Mouse (Mus musculus): ENCODE measurements around the gene Alg1. TPM values are rescaled to one million over a fixed set of nuclear protein-coding genes. Genes with fewer than 3 reads are reported as not detected.

Alg1 gene
- 27.8 and 28.2 TPM in 2 replicates for polyA plus RNA-seq (2016; fragmentation: Nextera tagmentation; extraction: Ambion mirVana)

DNA sequence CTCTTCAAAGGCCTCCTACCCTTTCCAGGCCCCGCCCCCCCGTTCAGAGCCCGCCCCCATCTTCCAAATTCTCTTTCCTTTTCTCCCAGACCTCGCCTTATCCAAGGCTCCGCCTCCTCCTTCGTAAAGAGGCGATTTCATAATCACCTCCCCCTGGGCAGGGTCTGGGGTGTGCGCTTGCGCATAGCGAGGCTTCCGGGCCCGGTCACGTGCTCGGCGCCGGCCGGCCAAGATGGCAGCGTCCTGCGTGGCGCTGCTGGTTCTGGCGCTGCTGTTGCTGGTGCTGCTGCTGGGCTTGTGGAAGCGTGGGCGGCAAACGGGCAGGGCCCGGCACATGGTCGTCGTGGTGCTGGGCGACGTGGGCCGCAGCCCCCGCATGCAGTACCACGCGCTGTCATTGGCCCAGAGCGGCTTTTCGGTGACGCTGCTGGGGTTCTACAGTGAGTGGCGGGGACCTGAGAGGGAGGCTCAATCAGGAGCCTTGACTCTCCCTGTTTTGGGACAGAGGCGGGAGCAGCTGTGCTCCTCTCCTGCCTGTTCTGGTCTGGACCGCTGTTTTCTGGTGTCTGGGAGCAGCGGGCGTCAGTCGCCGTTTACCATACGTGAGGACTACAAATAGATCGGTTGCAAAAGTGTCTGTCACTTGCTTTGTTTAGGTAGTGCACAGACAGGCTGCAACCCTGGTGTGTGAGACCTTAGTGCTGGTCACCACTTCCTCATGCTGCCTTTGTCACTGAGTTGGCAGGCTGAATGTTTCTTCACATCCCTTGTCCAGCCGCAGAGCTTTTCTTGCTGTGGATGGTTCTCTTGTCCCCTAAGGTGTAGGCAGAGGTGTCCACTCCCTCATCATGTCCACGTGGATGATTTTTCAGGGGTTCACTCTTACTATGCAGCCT is at the start of gene Alg1:
Gene Alg1, plus strand, starts transcription at position 204 of the 896 bp plus-strand sequence.
- 0 out of 2 replicates have a peak, but pooled peaks cover 10% of the 10 kb centered on the region for H3K36me3 ChIP-seq
- peak within 1 kb of the TSS; percentile 84 for H3K4me2 ChIP-seq
- peak within 1 kb of the TSS; percentile 72 for H3K9ac ChIP-seq (replicated peaks)
- H3K4me1 ChIP-seq (replicated peaks): peaks cover 10% of the 10 kb centered on the region
- H3K9me3 ChIP-seq: no peaks in the 10 kb centered on the region
- ATAC-seq (ENCODE audit: insufficient number of reproducible peaks, insufficient read depth, low FRiP score, low TSS enrichment, low read depth): peak; percentile 92
- H3K27me3 ChIP-seq: no peaks in the 10 kb centered on the region
- peak within 1 kb of the TSS; percentile 88 for H3K4me3 ChIP-seq (replicated peaks)
- WGBS: 2% methylated on average over 47 of the region's 47 CpGs
- H3K27ac ChIP-seq: 0 out of 2 replicates have a peak within 1 kb of the TSS, but pooled peaks have one; percentile 7

- WGBS: 58% methylated on average over 8 of the region's 8 CpGs
- no peak overlapping the region for H3K4me3 ChIP-seq (replicated peaks)
- H3K27me3 ChIP-seq: no peaks in the 10 kb centered on the region
- ATAC-seq (ENCODE audit: insufficient number of reproducible peaks, insufficient read depth, low FRiP score, low TSS enrichment, low read depth): no peak
- H3K27ac ChIP-seq: no peak overlapping the region
- H3K9ac ChIP-seq (replicated peaks): no peak overlapping the region
- no peaks in the 10 kb centered on the region for H3K36me3 ChIP-seq
- no peaks in the 10 kb centered on the region for H3K4me1 ChIP-seq (replicated peaks)
- H3K9me3 ChIP-seq: no peaks in the 10 kb centered on the region
- no peak overlapping the region for H3K4me2 ChIP-seq
Observed at GRCm38 (mm10) chr16:5184101-5184500, 49.3 kb upstream of the Alg1 start.

GRCm38 (mm10) chr16:5184956-5185355 is 48.5 kb upstream of the Alg1 start:
- WGBS: 87% methylated on average over 5 of the region's 5 CpGs
- ATAC-seq (ENCODE audit: insufficient number of reproducible peaks, insufficient read depth, low FRiP score, low TSS enrichment, low read depth): no peak
- Histone ChIP-seq H3K9me3 (no peaks in the 10 kb centered on the region), H3K9ac (replicated peaks) (no peak overlapping the region), H3K27ac (no peak overlapping the region), H3K27me3 (no peaks in the 10 kb centered on the region), H3K4me1 (replicated peaks) (no peaks in the 10 kb centered on the region), H3K4me3 (replicated peaks) (no peak overlapping the region), H3K36me3 (no peaks in the 10 kb centered on the region), H3K4me2 (no peak overlapping the region)

- Histone ChIP-seq H3K4me1 (replicated peaks) (no peaks in the 10 kb centered on the region), H3K4me3 (replicated peaks) (no peak overlapping the region), H3K27ac (no peak overlapping the region), H3K9ac (replicated peaks) (no peak overlapping the region), H3K36me3 (no peaks in the 10 kb centered on the region), H3K4me2 (no peak overlapping the region), H3K27me3 (no peaks in the 10 kb centered on the region), H3K9me3 (no peaks in the 10 kb centered on the region)
- 75% methylated on average over 7 of the region's 7 CpGs for WGBS
- no peak for ATAC-seq (ENCODE audit: insufficient number of reproducible peaks, insufficient read depth, low FRiP score, low TSS enrichment, low read depth)
Observed at GRCm38 (mm10) chr16:5185691-5186090, 47.7 kb upstream of the Alg1 start.

- Histone ChIP-seq H3K4me3 (replicated peaks) (no peak overlapping the region), H3K36me3 (no peaks in the 10 kb centered on the region), H3K4me1 (replicated peaks) (no peaks in the 10 kb centered on the region), H3K4me2 (no peak overlapping the region), H3K27me3 (no peaks in the 10 kb centered on the region), H3K9ac (replicated peaks) (no peak overlapping the region), H3K9me3 (no peaks in the 10 kb centered on the region), H3K27ac (no peak overlapping the region)
- WGBS: 82% methylated on average over 7 of the region's 7 CpGs
- ATAC-seq (ENCODE audit: insufficient number of reproducible peaks, insufficient read depth, low FRiP score, low TSS enrichment, low read depth): no peak
Observed at GRCm38 (mm10) chr16:5186234-5186633, 47.2 kb upstream of the Alg1 start.

DNA sequence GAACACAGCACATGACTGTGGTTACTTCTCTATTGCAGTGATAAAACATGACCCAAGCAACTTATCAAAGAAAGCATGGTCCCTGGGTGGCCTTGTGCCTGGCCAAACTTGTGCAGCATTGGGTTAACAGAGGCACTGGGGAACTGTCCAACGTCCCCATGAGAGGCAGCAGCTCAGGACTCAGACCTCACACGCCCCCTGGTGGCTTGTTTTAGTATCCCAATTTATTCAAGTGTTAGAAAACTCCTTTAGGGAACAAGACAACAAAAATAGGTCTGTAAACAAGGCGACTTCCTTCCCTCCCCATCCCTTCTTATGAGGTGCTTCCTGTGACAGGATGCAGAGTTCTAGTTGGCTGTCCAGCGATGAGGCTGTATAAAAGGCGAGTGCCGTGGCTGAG is 38.3 kb upstream of the Alg1 start:
- ATAC-seq (ENCODE audit: insufficient number of reproducible peaks, insufficient read depth, low FRiP score, low TSS enrichment, low read depth): no peak
- Histone ChIP-seq H3K27ac (no peak overlapping the region), H3K4me3 (replicated peaks) (no peak overlapping the region), H3K9ac (replicated peaks) (no peak overlapping the region), H3K36me3 (peaks cover 23% of the 10 kb centered on the region; the same call in 1 of the 2 replicates), H3K27me3 (no peaks in the 10 kb centered on the region), H3K4me2 (no peak overlapping the region), H3K9me3 (no peaks in the 10 kb centered on the region), H3K4me1 (replicated peaks) (no peaks in the 10 kb centered on the region)
- 30% methylated on average over 6 of the region's 6 CpGs for WGBS

- 0 out of 2 replicates have a peak, but pooled peaks cover 5% of the 10 kb centered on the region for H3K4me1 ChIP-seq (replicated peaks)
- peaks cover 8% of the 10 kb centered on the region for H3K27me3 ChIP-seq
- no peak overlapping the region for H3K9ac ChIP-seq (replicated peaks)
- peak overlapping the region; percentile 80 for H3K4me3 ChIP-seq (replicated peaks)
- H3K27ac ChIP-seq: no peak overlapping the region
- H3K4me2 ChIP-seq: peak overlapping the region; percentile 97
- H3K36me3 ChIP-seq: peaks cover 18% of the 10 kb centered on the region; the same call in 1 of the 2 replicates
- 10% methylated on average over 4 of the region's 4 CpGs for WGBS
- no peaks in the 10 kb centered on the region for H3K9me3 ChIP-seq
- ATAC-seq (ENCODE audit: insufficient number of reproducible peaks, insufficient read depth, low FRiP score, low TSS enrichment, low read depth): no peak
Observed at GRCm38 (mm10) chr16:5202681-5203080, 30.7 kb upstream of the Alg1 start.

DNA sequence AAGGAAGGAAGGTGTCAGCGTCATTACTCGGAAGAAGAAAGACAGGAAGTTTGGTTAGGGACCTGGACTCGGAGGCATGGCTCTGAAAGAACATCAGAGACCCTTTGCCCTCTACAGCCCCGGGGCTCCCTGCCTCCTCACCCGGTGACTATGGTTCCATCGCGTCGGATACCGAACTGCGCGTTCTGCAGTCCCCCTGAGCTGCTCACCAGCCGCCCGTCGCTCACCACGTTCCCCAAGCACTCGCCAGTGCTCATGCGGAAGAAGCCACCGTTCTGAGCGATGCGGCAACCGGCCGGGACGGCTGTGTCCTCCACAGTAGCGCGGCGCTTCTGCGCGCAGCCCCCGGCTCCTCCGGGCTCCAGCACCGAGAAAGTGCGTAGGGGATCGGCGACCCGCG is 30.2 kb upstream of the Alg1 start:
- H3K27ac ChIP-seq: no peak overlapping the region
- ATAC-seq (ENCODE audit: insufficient number of reproducible peaks, insufficient read depth, low FRiP score, low TSS enrichment, low read depth): 0 out of 2 replicates have a peak, but pooled peaks have one; percentile 11

DNA sequence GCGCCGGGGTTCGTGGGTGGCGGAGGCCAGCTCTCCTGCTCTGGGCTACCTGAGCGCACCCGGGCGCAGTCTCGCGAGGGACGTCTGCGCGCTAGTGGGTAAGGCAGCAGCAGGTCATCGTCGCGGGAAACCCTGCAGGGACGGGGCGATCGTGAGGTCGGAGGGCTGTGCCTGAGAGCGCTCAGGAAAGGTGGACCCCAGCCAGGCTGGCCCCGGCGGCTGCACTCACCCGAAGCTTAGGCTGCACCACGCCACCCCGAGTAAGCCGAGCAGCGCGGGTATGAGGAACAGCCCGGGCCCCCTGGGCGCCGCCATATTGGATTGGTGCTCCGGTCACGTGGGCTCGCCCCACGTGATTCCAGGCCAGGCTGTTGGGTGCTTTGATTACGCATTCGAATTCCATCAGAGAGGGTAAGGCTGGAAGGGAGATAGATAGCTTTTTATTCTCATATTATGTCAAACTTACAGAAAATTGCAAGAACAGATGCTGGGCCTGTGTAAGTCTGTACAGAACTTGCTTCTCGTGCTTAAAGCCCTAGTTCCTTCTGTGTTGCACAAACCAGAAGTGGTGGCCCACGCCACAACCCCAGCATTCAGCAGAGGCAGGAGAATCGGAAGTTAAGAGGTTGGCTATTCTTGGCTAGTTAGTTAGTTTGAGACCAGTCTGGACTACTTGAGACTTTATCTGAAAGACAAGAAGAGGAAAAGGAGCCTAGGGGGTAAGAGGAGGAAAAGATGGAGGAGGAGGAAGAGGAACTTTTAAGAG is 29.6 kb upstream of the Alg1 start, which contains the start of gene Nagpa:
Gene Nagpa, minus strand, starts transcription at position 345 of the 766 bp plus-strand sequence.
- Histone ChIP-seq H3K9ac (replicated peaks) (peak within 1 kb of the TSS; percentile 63), H3K36me3 (peaks cover 9% of the 10 kb centered on the region; the same call in 1 of the 2 replicates), H3K4me1 (replicated peaks) (0 out of 2 replicates have a peak, but pooled peaks cover 5% of the 10 kb centered on the region), H3K27ac (no peak within 1 kb of the TSS), H3K4me2 (peak within 1 kb of the TSS; percentile 97), H3K27me3 (peaks cover 8% of the 10 kb centered on the region), H3K9me3 (no peaks in the 10 kb centered on the region), H3K4me3 (replicated peaks) (peak within 1 kb of the TSS; percentile 80)
- WGBS: 4% methylated on average over 40 of the region's 40 CpGs
- ATAC-seq (ENCODE audit: insufficient number of reproducible peaks, insufficient read depth, low FRiP score, low TSS enrichment, low read depth): peak; percentile 74; the same call in 1 of the 2 replicates

More for the DNA sequence above, 30.2 kb upstream of the Alg1 start:
- WGBS: 1% methylated on average over 36 of the region's 36 CpGs
- H3K4me3 ChIP-seq (replicated peaks): peak overlapping the region; percentile 80
- peak overlapping the region; percentile 63 for H3K9ac ChIP-seq (replicated peaks)
- peak overlapping the region; percentile 97 for H3K4me2 ChIP-seq
- peaks cover 8% of the 10 kb centered on the region for H3K27me3 ChIP-seq
- H3K9me3 ChIP-seq: no peaks in the 10 kb centered on the region
- H3K36me3 ChIP-seq: peaks cover 16% of the 10 kb centered on the region; the same call in 1 of the 2 replicates
- H3K4me1 ChIP-seq (replicated peaks): 0 out of 2 replicates have a peak, but pooled peaks cover 5% of the 10 kb centered on the region

DNA sequence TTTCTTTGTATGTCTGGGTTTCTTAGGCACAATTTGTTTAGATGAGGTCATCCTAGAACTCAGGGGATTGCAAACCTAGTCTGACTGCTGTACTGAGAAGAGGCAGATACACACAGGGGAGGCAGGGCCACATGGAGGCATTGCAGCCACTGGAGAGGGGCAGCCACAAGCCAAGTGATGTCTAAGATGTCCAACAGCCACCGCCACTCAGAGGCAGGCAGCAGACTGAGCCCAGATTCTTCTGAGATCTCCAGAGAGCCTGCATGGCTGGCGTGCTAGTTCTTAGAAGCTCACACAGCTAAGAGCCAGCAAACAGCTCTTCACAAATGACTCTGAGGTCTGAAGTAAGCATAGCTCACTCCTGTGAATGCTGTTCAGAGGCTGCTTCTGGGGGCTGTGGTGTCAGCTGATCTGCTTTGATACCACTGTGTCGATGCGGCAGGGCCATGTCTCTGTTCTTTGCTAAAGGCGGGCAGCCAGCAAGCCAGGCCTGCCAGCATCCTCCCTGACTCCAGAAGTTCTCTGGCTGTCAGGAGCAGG is 27.9 kb upstream of the Alg1 start:
- Histone ChIP-seq H3K4me2 (no peak overlapping the region), H3K4me3 (replicated peaks) (no peak overlapping the region), H3K9me3 (no peaks in the 10 kb centered on the region), H3K36me3 (no peaks in the 10 kb centered on the region), H3K27ac (no peak overlapping the region), H3K9ac (replicated peaks) (no peak overlapping the region), H3K27me3 (peaks cover 8% of the 10 kb centered on the region), H3K4me1 (replicated peaks) (0 out of 2 replicates have a peak, but pooled peaks cover 5% of the 10 kb centered on the region)
- no peak for ATAC-seq (ENCODE audit: insufficient number of reproducible peaks, insufficient read depth, low FRiP score, low TSS enrichment, low read depth)
- 88% methylated on average over 5 of the region's 5 CpGs for WGBS

All from limb, embryonic 12.5 days (tissue).